ENCODE assay signal across 8 mouse cellular contexts in the genomic region with DNA sequence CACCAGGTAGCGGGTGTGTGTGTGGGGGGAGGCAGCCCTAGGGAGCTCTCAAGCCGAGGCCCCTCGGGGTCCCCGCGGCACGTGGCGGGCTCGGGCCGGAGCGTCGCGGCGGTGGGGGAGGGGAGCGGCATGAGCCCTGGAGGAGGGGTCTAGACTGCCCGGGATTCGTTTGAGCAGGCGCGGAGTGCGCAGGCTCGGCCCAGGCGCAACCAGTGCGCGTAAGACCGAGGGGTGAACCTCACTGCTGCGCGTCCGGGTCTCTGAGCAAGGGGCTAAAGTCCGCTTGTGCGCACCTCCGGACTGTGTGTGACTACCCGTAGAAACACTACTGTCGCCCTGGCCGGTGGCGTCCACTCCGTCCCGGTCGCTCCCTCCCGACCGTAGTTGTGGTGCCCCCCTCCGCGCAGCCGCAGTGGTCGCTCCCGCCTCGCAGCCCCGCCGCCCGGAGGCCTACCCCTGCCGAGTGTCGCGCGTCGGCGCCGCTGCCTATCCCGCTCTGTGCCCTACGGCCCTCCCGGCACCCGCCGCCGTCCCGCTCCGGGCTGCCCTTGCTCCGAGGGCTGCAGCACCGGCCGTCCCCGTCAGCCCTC. TPM values are rescaled to one million over a fixed set of nuclear protein-coding genes. Genes with fewer than 3 reads are reported as not detected.
DNase-seq lines count a peak whose midpoint lies in the region; ATAC-seq lines count a peak whose summit lies in the region.

Hdac2 (plus strand) TSS at position 459 of the 590 bp plus-strand sequence.

- H3K4me1 ChIP-seq in megakaryocyte, embryonic 14.5 days, result peaks cover 37% of the 10 kb centered on the region

- ATAC-seq in common myeloid progenitor, adult 5-6 weeks (replicated peaks; ENCODE audit: low read depth, poor library complexity, severe bottlenecking), result peak; percentile 87

- H3K27me3 ChIP-seq in megakaryocyte, embryonic 14.5 days (replicated peaks), result no peaks in the 10 kb centered on the region

- peaks cover 3% of the 10 kb centered on the region; the same call in 1 of the 2 replicates for H3K9me3 ChIP-seq in megakaryocyte, embryonic 14.5 days

- peak within 1 kb of the TSS; percentile 97 for H3K4me3 ChIP-seq in megakaryocyte, embryonic 14.5 days (replicated peaks)

- DNase-seq in ZHBTc4 (ENCODE audit: low read depth, low spot score), result peak; percentile 94
- DNase-seq in gastrocnemius, adult 8-10 months (ENCODE audit: low spot score in 2 of 2), result peak; percentile 67 to 81
- peak; percentile 63 for DNase-seq in hindlimb bud, embryonic 11.5 days (ENCODE audit: extremely low spot score, low read depth, low spot score)
- peak; percentile 75 to 85 for DNase-seq in left cerebral cortex, adult 8-10 months (ENCODE audit: low spot score in 2 of 2)
- peak; percentile 92 to 93 for DNase-seq in right cerebral cortex, postnatal 10 days (ENCODE audit: low spot score in 2 of 2)
- DNase-seq in urinary bladder, postnatal 25 days (ENCODE audit: low spot score), result peak; percentile 84

- peaks cover 5% of the 10 kb centered on the region for H3K36me3 ChIP-seq in megakaryocyte, embryonic 14.5 days (replicated peaks; ENCODE audit: low read length)

RNA-seq across cellular contexts. Expression of gene Hdac2, which starts in this region (rescaled TPM):
- 192 and 211 TPM in 2 replicates for total RNA-seq in common myeloid progenitor, adult 5-6 weeks (2017)
- 10 to 100 TPM; 47.8 to 54.9 (median 52.8) TPM for total RNA-seq in gastrocnemius, adult 8-10 months (2022)
- total RNA-seq in left cerebral cortex, adult 8-10 months (2022), result 10 to 100 TPM; 74.9 to 81.9 (median 79.1) TPM
- polyA plus RNA-seq in megakaryocyte, embryonic 14.5 days (2012; ENCODE audit: insufficient read depth, low replicate concordance), result 14.6 and 15.6 TPM in 2 replicates

Comparison
In these comparisons a context has a peak if more than half of its experiments do, and no peak if none do; other contexts are left out.
1. Peak in every context shown above with its lines: DNase-seq, ATAC-seq and H3K4me3 ChIP-seq.